Mouse (Mus musculus) fibroblast of lung, adult 2 months (primary cell): Measurements from ENCODE around the gene Amot.

Source experiments
- DNase-seq: peaks from one replicate; pipeline ENCODE4 v3.0.0-alpha.2; 2011; ENCODE audit warnings: low read depth

Amot gene

GRCm38 (mm10) chrX:145482383-145482782 is 22.6 kb downstream of the Amot start:
- no peak for DNase-seq

DNA sequence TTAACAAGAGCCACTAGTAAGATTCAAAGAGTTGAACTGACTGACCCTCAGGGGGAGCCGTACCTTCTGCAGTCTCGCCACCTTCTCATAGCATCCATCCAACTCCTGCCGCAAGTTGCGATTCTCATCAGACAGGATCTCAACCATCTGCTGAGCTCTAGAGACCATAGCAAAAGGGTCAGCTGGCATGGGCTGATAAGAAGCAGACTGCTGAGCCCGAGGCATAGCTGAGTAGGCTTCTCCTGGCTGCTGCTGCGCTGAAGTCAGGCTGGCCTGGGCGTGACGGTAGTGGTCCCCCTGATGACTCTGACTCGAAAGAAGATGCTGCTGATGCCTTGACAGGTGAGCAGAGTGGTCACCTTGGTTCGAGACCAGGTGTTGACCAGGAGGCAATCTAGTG is 25.0 kb downstream of the Amot start:
- DNase-seq, result no peak

GRCm38 (mm10) chrX:145477725-145478194 is 27.2 kb downstream of the Amot start:
- DNase-seq, result no peak

GRCm38 (mm10) chrX:145477003-145477724 is 27.8 kb downstream of the Amot start:
- no peak for DNase-seq

- DNase-seq, result no peak
Measured at GRCm38 (mm10) chrX:145468264-145468663, 36.7 kb downstream of the Amot start.

DNA sequence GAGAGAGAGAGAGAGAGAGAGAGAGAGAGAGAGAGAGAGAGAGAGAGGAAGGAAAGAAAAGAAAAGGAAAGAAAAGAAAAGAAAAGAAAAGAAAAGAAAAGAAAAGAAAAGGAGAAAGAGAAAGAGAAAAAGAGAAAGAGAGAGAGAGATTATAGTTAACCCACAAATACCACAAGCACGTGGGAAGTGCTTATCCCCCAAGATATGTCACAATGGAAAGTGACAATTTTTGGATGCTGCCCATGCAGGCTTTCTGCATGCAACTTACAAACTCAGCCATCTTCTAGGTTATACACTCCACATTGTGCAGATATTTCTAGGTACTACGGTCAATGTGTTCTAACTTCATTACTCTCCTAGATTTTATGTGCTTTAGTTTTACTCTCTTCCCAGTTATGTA is 41.5 kb downstream of the Amot start:
- no peak for DNase-seq

- DNase-seq, result no peak
Measured at GRCm38 (mm10) chrX:145461339-145461738, 43.6 kb downstream of the Amot start.

DNA sequence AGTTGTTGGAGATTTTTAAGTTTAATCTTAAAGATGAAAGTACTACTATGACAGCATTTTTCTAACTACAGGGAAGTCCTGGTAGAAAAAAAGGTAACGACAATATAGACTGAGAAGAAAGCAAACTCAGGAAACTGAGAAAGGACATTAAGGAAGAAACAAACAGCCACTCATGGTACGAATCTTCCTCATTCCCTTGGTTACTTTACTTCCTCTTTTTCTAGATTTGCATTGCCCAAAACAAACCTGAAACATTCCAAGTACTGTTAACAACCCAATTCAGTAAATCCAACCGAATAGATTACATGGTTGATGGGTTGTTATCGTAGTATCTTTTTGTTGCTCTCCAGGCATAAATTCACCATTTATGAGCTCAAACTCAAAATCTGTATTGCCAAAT is 48.7 kb downstream of the Amot start:
- no peak for DNase-seq

DNA sequence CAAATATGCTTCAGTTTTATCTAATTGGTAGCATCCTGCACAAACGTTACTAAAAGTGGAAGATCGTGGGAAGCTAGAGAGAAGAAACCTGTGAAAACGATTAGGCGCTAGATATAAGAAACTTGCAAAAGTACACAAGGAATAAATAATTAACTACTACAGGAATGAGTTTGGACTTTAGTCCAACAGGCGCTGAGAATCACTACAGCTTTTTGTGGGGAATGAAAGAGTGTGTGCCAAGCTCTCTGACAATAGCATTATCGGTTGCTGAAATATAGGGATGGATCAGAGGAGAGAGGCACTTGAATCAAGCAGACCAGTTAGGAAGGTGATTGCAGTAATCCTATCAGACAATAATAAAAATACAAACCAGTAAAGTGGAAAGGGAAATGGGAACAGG is 49.4 kb downstream of the Amot start:
- DNase-seq, result no peak

DNA sequence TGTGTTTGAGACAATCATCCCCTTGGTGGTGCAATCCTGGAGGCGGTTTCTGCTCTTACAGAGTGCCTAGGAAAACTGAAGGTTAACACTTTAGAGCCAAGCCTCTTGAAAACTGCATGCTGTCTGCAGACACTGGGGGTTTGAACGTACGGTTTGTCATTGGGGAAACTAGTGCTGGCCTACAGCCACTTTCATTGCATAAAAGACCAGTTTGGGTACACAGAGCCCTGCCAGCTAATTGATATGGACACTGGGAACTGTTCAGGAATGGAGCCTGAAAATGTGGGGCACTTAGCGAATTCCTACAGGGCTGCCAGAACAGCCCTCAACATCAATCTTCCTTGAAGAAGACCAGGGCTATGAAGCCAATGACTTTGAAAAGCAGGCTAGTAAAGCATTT is 50.2 kb downstream of the Amot start:
- DNase-seq, result no peak

DNA sequence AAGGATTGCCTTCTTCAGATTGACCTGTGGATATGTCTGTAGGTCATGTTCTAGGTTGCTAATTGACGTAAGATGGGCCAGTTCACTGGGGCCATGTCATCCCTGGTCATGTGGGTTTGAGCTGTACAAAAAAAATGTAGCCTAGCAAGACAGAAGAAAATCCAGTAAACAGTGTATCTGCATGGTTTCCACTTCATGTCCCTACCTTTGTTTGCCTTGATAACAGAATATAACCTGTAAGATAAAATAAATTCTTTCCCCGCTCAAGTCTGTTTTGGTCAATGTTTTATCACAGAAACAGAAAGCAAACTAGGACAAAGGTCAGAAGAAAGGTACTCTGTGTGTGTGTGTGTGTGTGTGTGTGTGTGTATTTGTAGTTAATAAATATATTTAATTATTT is 63.5 kb downstream of the Amot start:
- DNase-seq, result no peak

DNA sequence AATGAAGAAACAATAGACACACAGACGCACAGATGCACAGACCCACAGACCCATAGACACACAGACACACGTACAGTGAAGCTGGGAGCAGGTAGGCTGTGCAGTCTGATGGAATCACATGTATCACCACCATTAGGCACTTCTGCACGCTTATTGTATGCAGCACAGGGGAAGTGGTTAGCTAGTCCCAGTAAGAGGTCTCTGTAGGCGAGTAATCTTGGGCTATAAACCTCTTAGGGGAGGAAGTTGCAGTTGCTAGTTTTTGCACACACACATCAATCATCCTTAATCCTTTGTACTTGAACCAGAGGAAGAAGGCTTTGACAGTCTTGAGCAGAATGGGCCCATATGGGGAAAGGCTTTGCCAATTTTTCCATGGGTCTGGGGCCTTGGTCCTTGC is 71.3 kb downstream of the Amot start:
- no peak for DNase-seq

GRCm38 (mm10) chrX:145430836-145431570 is 74.0 kb downstream of the Amot start:
- DNase-seq, result no peak

- DNase-seq, result no peak
Measured at GRCm38 (mm10) chrX:145428811-145429210, 76.2 kb downstream of the Amot start.

DNA sequence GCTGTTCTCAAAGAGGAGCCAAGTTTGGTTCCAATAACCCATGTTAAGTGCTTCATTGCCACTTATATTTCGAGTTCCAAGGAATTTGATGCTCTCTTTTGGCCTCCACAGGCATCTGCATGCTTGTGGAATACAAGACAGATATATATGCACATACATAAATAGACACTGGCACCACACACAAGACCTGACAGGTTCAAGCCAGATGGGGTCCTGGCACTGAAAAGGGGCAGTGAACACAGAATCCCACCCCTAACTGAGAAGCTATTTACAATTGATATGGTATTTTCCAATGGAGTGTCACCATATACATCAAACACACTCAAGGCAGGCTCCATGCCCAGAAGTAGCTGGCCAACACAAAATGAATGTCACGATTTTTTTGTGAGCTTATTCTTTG is 81.0 kb downstream of the Amot start:
- no peak for DNase-seq

DNA sequence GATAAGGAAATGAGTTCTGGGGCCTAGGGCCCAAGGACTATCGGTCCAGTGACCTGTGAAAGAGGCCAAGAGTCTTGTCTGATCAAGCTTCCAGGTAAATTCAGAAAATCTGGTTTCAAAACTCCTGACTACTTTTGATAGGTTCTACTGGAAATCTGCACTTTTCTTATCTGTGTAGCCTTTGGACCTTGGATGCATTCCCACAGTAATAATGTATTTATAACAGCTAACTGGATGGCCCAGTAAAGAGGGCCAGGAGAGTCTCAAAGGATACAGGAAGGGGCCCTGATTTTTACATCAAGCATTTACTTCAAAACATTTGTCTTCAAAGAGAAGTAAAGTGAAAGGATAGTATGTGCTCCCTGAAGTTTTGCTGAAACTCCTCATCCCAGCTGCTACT is 90.7 kb downstream of the Amot start:
- DNase-seq, result no peak

DNA sequence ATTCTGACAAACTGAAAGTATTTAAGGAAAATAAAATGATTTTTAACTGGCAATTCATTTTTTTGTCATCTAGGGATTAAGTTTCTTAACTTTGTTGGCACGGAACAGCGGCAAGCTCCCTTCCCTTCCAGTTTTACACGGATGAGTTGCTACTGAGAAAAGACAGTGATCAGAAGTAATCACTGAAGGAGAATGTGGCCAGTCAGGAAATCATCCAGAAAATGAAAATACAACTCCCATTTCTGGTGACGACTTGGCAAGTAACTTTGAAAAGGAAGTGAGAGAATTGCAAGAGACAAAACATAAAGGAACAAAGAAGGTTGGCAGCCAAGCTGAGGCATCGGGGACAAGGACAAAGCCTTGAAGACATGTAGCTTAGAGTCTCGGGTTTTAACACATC is 93.6 kb downstream of the Amot start:
- DNase-seq, result no peak

DNA sequence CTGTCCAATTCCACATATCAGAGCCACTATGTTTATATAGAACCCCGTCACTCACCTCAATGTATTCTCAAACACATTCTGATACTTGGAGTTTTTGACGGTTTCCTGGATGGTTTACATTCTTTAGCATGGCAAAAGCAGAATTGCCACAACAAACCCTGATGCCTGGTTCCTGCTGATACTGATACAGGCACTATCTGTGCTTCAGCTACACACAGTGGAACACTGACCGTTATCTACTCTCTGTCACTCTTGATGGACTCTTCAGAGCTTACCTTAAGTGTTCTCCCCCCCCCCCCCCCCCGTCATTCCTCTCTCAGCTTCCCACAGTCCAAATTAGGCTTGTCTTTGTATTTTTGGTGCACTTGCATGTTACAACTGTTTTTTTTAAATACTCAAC is 98.9 kb downstream of the Amot start:
- DNase-seq, result no peak

DNA sequence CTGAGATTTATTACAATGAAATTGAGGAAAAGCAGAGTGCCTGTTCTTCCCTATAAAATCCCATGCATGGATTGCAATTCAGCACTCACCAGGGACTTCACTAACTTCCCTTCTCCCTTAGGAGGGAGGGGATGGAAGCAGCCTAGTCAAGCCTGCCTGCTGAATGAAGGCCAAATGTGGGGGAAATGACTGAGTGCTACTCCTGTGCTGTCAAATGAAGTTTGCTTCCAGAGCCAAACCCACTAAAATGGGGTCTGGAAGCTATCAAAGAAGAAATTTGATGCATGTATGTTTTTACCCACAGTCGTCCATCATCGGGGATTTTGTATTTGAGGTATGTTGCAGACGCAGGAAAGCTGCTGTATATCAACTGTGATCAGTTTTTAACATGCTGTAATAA is 103.1 kb downstream of the Amot start:
- no peak for DNase-seq

DNA sequence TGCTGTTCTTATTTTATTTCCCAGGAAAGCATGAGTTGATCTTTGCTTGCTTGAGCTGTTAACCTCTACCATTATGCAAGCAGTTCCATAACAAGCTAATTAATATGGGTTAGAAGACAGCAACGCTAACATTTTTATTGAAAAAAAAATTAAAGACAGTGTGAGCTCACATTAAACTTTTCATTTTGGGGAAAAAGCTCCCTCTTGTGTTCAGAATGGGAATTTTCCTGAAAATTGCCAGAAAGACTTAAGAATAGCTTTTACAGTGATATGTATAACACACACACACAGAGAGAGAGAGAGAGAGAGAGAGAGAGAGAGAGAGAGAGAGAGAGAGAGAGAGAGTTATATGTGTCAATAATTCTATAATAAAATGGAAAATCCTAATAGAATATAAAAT is 105.7 kb downstream of the Amot start:
- DNase-seq, result no peak
